ENCODE assay signal across 8 mouse cellular contexts in the genomic region with DNA sequence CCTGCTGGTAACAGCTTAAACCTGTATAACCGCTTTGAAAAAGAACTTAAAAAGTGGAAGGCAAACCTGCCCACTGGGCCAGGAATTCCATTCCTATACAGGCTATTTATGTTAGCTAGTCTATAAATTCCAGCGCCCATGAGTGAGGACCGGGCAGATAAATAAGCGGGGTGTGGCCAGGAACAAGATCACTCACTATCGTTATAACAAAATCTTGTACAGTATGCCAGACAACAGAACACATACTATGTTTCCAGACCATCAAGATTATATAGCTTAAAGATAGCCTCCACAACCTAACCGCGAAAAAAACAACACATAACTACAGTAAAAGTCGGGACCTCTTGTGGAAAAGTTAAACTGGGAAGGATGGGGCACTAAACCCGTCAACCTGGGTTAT. TPM values are rescaled to one million over a fixed set of nuclear protein-coding genes. Genes with fewer than 3 reads are reported as not detected.
DNase-seq lines count a peak whose midpoint lies in the region; ATAC-seq and TF ChIP-seq lines count a peak whose summit lies in the region.

No protein-coding gene starts in this region.

- ATAC-seq in hindbrain, embryonic 14.5 days (ENCODE audit: low FRiP score) = no peak
- no peak for ATAC-seq in midbrain, embryonic 13.5 days
- ATAC-seq in megakaryocyte progenitor cell, adult 5-6 weeks (replicated peaks; ENCODE audit: poor library complexity) = no peak

- WGBS in kidney, adult 2 months = 1% methylated on average over 9 of the region's 9 CpGs
- 5% methylated on average over 9 of the region's 9 CpGs for WGBS in hindbrain, embryonic 14.5 days
- WGBS in midbrain, embryonic 13.5 days = 6% methylated on average over 9 of the region's 9 CpGs

- no peaks in the 10 kb centered on the region for H3K27me3 ChIP-seq in kidney, adult 2 months (replicated peaks; ENCODE audit: control insufficient read depth, insufficient read depth, low read length)
- no peaks in the 10 kb centered on the region for H3K27me3 ChIP-seq in hindbrain, embryonic 14.5 days (ENCODE audit: control insufficient read depth, insufficient read depth, low read length)
- no peaks in the 10 kb centered on the region for H3K27me3 ChIP-seq in midbrain, embryonic 13.5 days

- H3K9ac ChIP-seq in hindbrain, embryonic 14.5 days = peak overlapping the region; percentile 59
- H3K9ac ChIP-seq in midbrain, embryonic 13.5 days (replicated peaks) = peak overlapping the region; percentile 77

- TF ChIP-seq POLR2A in kidney, adult 2 months (IDR thresholded peaks at IDR 0.05; ENCODE audit: low read depth, low read length) = no peak

- peak overlapping the region; percentile 86 for H3K27ac ChIP-seq in kidney, adult 2 months (ENCODE audit: insufficient read depth, low read depth, low read length)
- peak overlapping the region; percentile 86 for H3K27ac ChIP-seq in hindbrain, embryonic 14.5 days
- peak overlapping the region; percentile 85 for H3K27ac ChIP-seq in midbrain, embryonic 13.5 days

- H3K4me2 ChIP-seq in hindbrain, embryonic 14.5 days (replicated peaks) = peak overlapping the region; percentile 55
- peak overlapping the region; percentile 80 for H3K4me2 ChIP-seq in midbrain, embryonic 13.5 days (replicated peaks)

- peak overlapping the region; percentile 97 for H3K4me3 ChIP-seq in kidney, adult 2 months (ENCODE audit: insufficient read depth, low read depth, low read length)
- peak overlapping the region; percentile 51 for H3K4me3 ChIP-seq in hindbrain, embryonic 14.5 days (replicated peaks; ENCODE audit: low read length)
- H3K4me3 ChIP-seq in midbrain, embryonic 13.5 days (replicated peaks) = peak overlapping the region; percentile 63

- H3K36me3 ChIP-seq in kidney, adult 2 months (ENCODE audit: control insufficient read depth, insufficient read depth, low read length) = no peaks in the 10 kb centered on the region
- H3K36me3 ChIP-seq in hindbrain, embryonic 14.5 days (replicated peaks; ENCODE audit: control insufficient read depth, insufficient read depth) = peaks cover 26% of the 10 kb centered on the region
- H3K36me3 ChIP-seq in midbrain, embryonic 13.5 days = peaks cover 31% of the 10 kb centered on the region

- peaks cover 3% of the 10 kb centered on the region; the same call in 1 of the 2 replicates for H3K4me1 ChIP-seq in kidney, adult 2 months (ENCODE audit: control insufficient read depth, insufficient read depth, low read length)
- peaks cover 22% of the 10 kb centered on the region for H3K4me1 ChIP-seq in hindbrain, embryonic 14.5 days (replicated peaks; ENCODE audit: control insufficient read depth, insufficient read depth, low read length)
- H3K4me1 ChIP-seq in midbrain, embryonic 13.5 days (replicated peaks) = peaks cover 28% of the 10 kb centered on the region

- H3K9me3 ChIP-seq in hindbrain, embryonic 14.5 days (ENCODE audit: control insufficient read depth, low read length) = no peaks in the 10 kb centered on the region
- no peaks in the 10 kb centered on the region for H3K9me3 ChIP-seq in midbrain, embryonic 13.5 days

- TF ChIP-seq CTCF in kidney, adult 2 months (conservative IDR thresholded peaks at IDR 0.05; ENCODE audit: insufficient read depth, insufficient read length, low read depth, low read length) = no peak

- no peak for DNase-seq in kidney, adult 2 months
- DNase-seq in kidney, adult 18-20 months = no peak
- DNase-seq in R1 (ENCODE audit: low read depth, low spot score) = peak; percentile 40
- no peak for DNase-seq in hindbrain, embryonic 14.5 days (ENCODE audit: low spot score)
- no peak for DNase-seq in left cerebral cortex, adult 8-10 months (ENCODE audit: low spot score in 2 of 2)
- DNase-seq in right cerebral cortex, postnatal 36 days (ENCODE audit: low spot score in 2 of 2) = no peak

RNA-seq across cellular contexts. Expression of gene Aimp2, which starts 0.7 kb away (rescaled TPM):
- polyA plus RNA-seq in kidney, adult 2 months (2012; rRNA removed) = 35.9 and 41.9 TPM in 2 replicates
- polyA plus RNA-seq in hindbrain, embryonic 14.5 days (2014; fragmentation: Nextera tagmentation; extraction: Ambion mirVana) = 86.7 and 87.4 TPM in 2 replicates
- polyA plus RNA-seq in midbrain, embryonic 13.5 days (2015; fragmentation: Nextera tagmentation; extraction: Ambion mirVana) = 82.0 and 82.6 TPM in 2 replicates
- 10 to 100 TPM; 27.6 to 32.1 (median 29.9) TPM for total RNA-seq in left cerebral cortex, adult 8-10 months (2022)
- total RNA-seq in megakaryocyte progenitor cell, adult 5-6 weeks (2015) = 62.4 and 71.2 TPM in 2 replicates
- total RNA-seq in megakaryocyte progenitor cell, adult 5-6 weeks (2017) = 74.0 and 86.7 TPM in 2 replicates

RNA-seq across cellular contexts. Expression of gene Pms2, which starts 0.8 kb away (rescaled TPM):
- 2.0 and 2.5 TPM in 2 replicates for polyA plus RNA-seq in kidney, adult 2 months (2012; rRNA removed)
- polyA plus RNA-seq in hindbrain, embryonic 14.5 days (2014; fragmentation: Nextera tagmentation; extraction: Ambion mirVana) = 25.8 and 29.3 TPM in 2 replicates
- polyA plus RNA-seq in midbrain, embryonic 13.5 days (2015; fragmentation: Nextera tagmentation; extraction: Ambion mirVana) = 26.1 and 28.2 TPM in 2 replicates
- 10 to 100 TPM; 18.2 to 22.7 (median 21.7) TPM for total RNA-seq in left cerebral cortex, adult 8-10 months (2022)
- 20.4 and 29.3 TPM in 2 replicates for total RNA-seq in megakaryocyte progenitor cell, adult 5-6 weeks (2015)
- 26.5 and 38.3 TPM in 2 replicates for total RNA-seq in megakaryocyte progenitor cell, adult 5-6 weeks (2017)

RNA-seq across cellular contexts. Expression of gene Ankrd61, which starts 11.4 kb away (rescaled TPM):
- polyA plus RNA-seq in kidney, adult 2 months (2012; rRNA removed) = 0.08 and 0.14 TPM in 2 replicates
- polyA plus RNA-seq in hindbrain, embryonic 14.5 days (2014; fragmentation: Nextera tagmentation; extraction: Ambion mirVana) = 0.23 and 0.55 TPM in 2 replicates
- polyA plus RNA-seq in midbrain, embryonic 13.5 days (2015; fragmentation: Nextera tagmentation; extraction: Ambion mirVana) = 0.43 and 0.59 TPM in 2 replicates
- under 1 TPM in 1 of 4 experiments, not detected in 3; 0.24 TPM for total RNA-seq in left cerebral cortex, adult 8-10 months (2022)
- total RNA-seq in megakaryocyte progenitor cell, adult 5-6 weeks (2015) = not detected in 2 replicates
- not detected in 2 replicates for total RNA-seq in megakaryocyte progenitor cell, adult 5-6 weeks (2017)

RNA-seq across cellular contexts. Expression of gene Gm42421, which starts 19.0 kb away (rescaled TPM):
- not detected in 2 replicates for polyA plus RNA-seq in kidney, adult 2 months (2012; rRNA removed)
- polyA plus RNA-seq in hindbrain, embryonic 14.5 days (2014; fragmentation: Nextera tagmentation; extraction: Ambion mirVana) = 1.6 and 2.5 TPM in 2 replicates
- 1.4 and 2.3 TPM in 2 replicates for polyA plus RNA-seq in midbrain, embryonic 13.5 days (2015; fragmentation: Nextera tagmentation; extraction: Ambion mirVana)
- 1 to 10 TPM in 3 of 4 experiments, under 1 TPM in 1; 0.91 to 2.3 (median 1.6) TPM for total RNA-seq in left cerebral cortex, adult 8-10 months (2022)
- 1.2 and 1.5 TPM in 2 replicates for total RNA-seq in megakaryocyte progenitor cell, adult 5-6 weeks (2015)
- 0.64 TPM in 1 of 2 replicates, not detected in the other for total RNA-seq in megakaryocyte progenitor cell, adult 5-6 weeks (2017)

RNA-seq across cellular contexts. Expression of gene Rsph10b, which starts 23.9 kb away (rescaled TPM):
- 0.31 and 0.61 TPM in 2 replicates for polyA plus RNA-seq in kidney, adult 2 months (2012; rRNA removed)
- 3.9 and 4.5 TPM in 2 replicates for polyA plus RNA-seq in hindbrain, embryonic 14.5 days (2014; fragmentation: Nextera tagmentation; extraction: Ambion mirVana)
- 2.2 and 2.4 TPM in 2 replicates for polyA plus RNA-seq in midbrain, embryonic 13.5 days (2015; fragmentation: Nextera tagmentation; extraction: Ambion mirVana)
- 1 to 10 TPM; 4.0 to 6.2 (median 5.0) TPM for total RNA-seq in left cerebral cortex, adult 8-10 months (2022)
- 0.32 TPM in 1 of 2 replicates, not detected in the other for total RNA-seq in megakaryocyte progenitor cell, adult 5-6 weeks (2015)
- total RNA-seq in megakaryocyte progenitor cell, adult 5-6 weeks (2017) = not detected in 2 replicates
